Mouse (Mus musculus): ENCODE data around the gene Ern2. TPM values are rescaled to one million over a fixed set of nuclear protein-coding genes. Genes with fewer than 3 reads are reported as not detected.

Gene Ern2
- total and polyA plus RNA-seq, 3 experiments, result not detected

- Histone ChIP-seq H3K27me3 (replicated peaks) (no peaks in the 10 kb centered on the region), H3K9ac (ENCODE audit: insufficient read depth, low read depth) (no peak overlapping the region), H3K4me1 (ENCODE audit: control insufficient read depth in 1 of 2, insufficient read depth in 2 of 2) (no peaks in the 10 kb centered on the region), H3K9me3 (replicated peaks; ENCODE audit: low read length) (peaks cover 14% of the 10 kb centered on the region), H3K36me3 (replicated peaks in 1 of 2; ENCODE audit: control insufficient read depth in 1 of 2, insufficient read depth in 1 of 2, low read length in 1 of 2) (no peaks in the 10 kb centered on the region), H3K27ac (ENCODE audit: insufficient read depth, low read depth) (no peak overlapping the region), H3K4me3 (replicated peaks in 1 of 3; ENCODE audit: low read depth in 2 of 3, low read length in 2 of 3, poor library complexity in 1 of 3) (no peak overlapping the region), H3K4me2 (ENCODE audit: insufficient read depth, low read depth, poor library complexity, severe bottlenecking) (no peak overlapping the region), H3K79me2 (replicated peaks; ENCODE audit: control insufficient read depth, extremely low read depth, insufficient read depth, poor library complexity, severe bottlenecking) (no peaks in the 10 kb centered on the region)
- TF ChIP-seq RAD21 (IDR thresholded peaks at IDR 0.05; ENCODE audit: low read depth, low read length), result no peak
- TF ChIP-seq ELF1 (IDR thresholded peaks at IDR 0.05; ENCODE audit: low read depth, low read length), result no peak
- no peak for TF ChIP-seq CHD2 (IDR thresholded peaks at IDR 0.05; ENCODE audit: low read length)
- TF ChIP-seq KAT2A (IDR thresholded peaks at IDR 0.05; ENCODE audit: insufficient replicate concordance, low read length), result no peak
- no peak for TF ChIP-seq ZC3H11A (IDR thresholded peaks at IDR 0.05; ENCODE audit: low read depth, low read length)
- no peak for TF ChIP-seq HCFC1 (IDR thresholded peaks at IDR 0.05; ENCODE audit: low read depth, low read length)
- TF ChIP-seq IRF4 (IDR thresholded peaks at IDR 0.05; ENCODE audit: low read depth, low read length), result no peak
- TF ChIP-seq MEF2A (IDR thresholded peaks at IDR 0.05; ENCODE audit: borderline replicate concordance, low read depth, low read length), result no peak
- no peak for TF ChIP-seq NRF1 (IDR thresholded peaks at IDR 0.05; ENCODE audit: low read depth, low read length)
- TF ChIP-seq CTCF (conservative IDR thresholded peaks at IDR 0.05 in 1 of 2, IDR thresholded peaks at IDR 0.05 in 1 of 2; ENCODE audit: low read depth in 2 of 2, low read length in 2 of 2), result no peak
- dilution Hi-C loops (cut with MboI; ENCODE audit: extremely low pct_ligation_motif_present, extremely low pct_unique_long_range_greater_than_20kb, low sequenced_read_pairs) (no loop called here), in situ Hi-C loops (cut with MboI; ENCODE audit: low pct_ligation_motif_present, low pct_unique_long_range_greater_than_20kb, low sequenced_read_pairs) (loop anchor here (10.0 to 25.0 kb wide), 2 partner anchors 471 to 718 kb away; no protein-coding TSS in a partner anchor)
- no peak for DNase-seq (ENCODE audit: extremely low read depth)
These were observed 7.9 kb upstream of the Ern2 start for GRCm38 (mm10) chr7:122193919-122194318.

GRCm38 (mm10) chr7:122191097-122191496 is 5.1 kb upstream of the Ern2 start:
- Histone ChIP-seq H3K9ac (ENCODE audit: insufficient read depth, low read depth) (no peak overlapping the region), H3K79me2 (replicated peaks; ENCODE audit: control insufficient read depth, extremely low read depth, insufficient read depth, poor library complexity, severe bottlenecking) (no peaks in the 10 kb centered on the region), H3K4me1 (ENCODE audit: control insufficient read depth in 1 of 2, insufficient read depth in 2 of 2) (no peaks in the 10 kb centered on the region), H3K9me3 (replicated peaks; ENCODE audit: low read length) (peaks cover 14% of the 10 kb centered on the region), H3K4me2 (ENCODE audit: insufficient read depth, low read depth, poor library complexity, severe bottlenecking) (no peak overlapping the region), H3K4me3 (replicated peaks in 1 of 3; ENCODE audit: low read depth in 2 of 3, low read length in 2 of 3, poor library complexity in 1 of 3) (no peak overlapping the region), H3K36me3 (replicated peaks in 1 of 2; ENCODE audit: control insufficient read depth in 1 of 2, insufficient read depth in 1 of 2, low read length in 1 of 2) (no peaks in the 10 kb centered on the region), H3K27me3 (replicated peaks) (peaks cover 6% of the 10 kb centered on the region), H3K27ac (ENCODE audit: insufficient read depth, low read depth) (no peak overlapping the region)
- TF ChIP-seq USF1 (IDR thresholded peaks at IDR 0.05; ENCODE audit: low read depth, low read length) (no peak), MAFK (IDR thresholded peaks at IDR 0.05; ENCODE audit: insufficient replicate concordance, low read length) (no peak), POLR2AphosphoS2 (IDR thresholded peaks at IDR 0.05; ENCODE audit: low read depth, low read length) (no peak), POLR2A (IDR thresholded peaks at IDR 0.05; ENCODE audit: low read depth, low read length) (no peak), TCF12 (IDR thresholded peaks at IDR 0.05; ENCODE audit: low read depth, low read length) (no peak), KAT2A (IDR thresholded peaks at IDR 0.05; ENCODE audit: insufficient replicate concordance, low read length) (no peak), MXI1 (IDR thresholded peaks at IDR 0.05; ENCODE audit: low read depth, low read length) (no peak), TBP (conservative IDR thresholded peaks at IDR 0.05; ENCODE audit: low read depth, low read length) (no peak), CHD1 (IDR thresholded peaks at IDR 0.05; ENCODE audit: low read depth, low read length) (no peak), IRF4 (IDR thresholded peaks at IDR 0.05; ENCODE audit: low read depth, low read length) (no peak), HCFC1 (IDR thresholded peaks at IDR 0.05; ENCODE audit: low read depth, low read length) (no peak), EP300 (IDR thresholded peaks at IDR 0.05; ENCODE audit: low read length) (no peak)
- dilution Hi-C loops (cut with MboI; ENCODE audit: extremely low pct_ligation_motif_present, extremely low pct_unique_long_range_greater_than_20kb, low sequenced_read_pairs) (no loop called here), in situ Hi-C loops (cut with MboI; ENCODE audit: low pct_ligation_motif_present, low pct_unique_long_range_greater_than_20kb, low sequenced_read_pairs) (loop anchor here (10.0 to 25.0 kb wide), 2 partner anchors 474 to 721 kb away; no protein-coding TSS in a partner anchor)
- DNase-seq (ENCODE audit: extremely low read depth), result no peak

All from CH12.LX (cell line).